Mouse (Mus musculus) heart, postnatal 0 days (tissue): Measurements from ENCODE around the gene Gbf1.

ENCODE experiments used
- CTCF ChIP-seq: IDR thresholded peaks from 2 replicates; pipeline ENCODE4 v1.5.1; 2016; ENCODE audit warnings: antibody characterized with exemption, control low read depth, low read depth
- EP300 ChIP-seq: IDR thresholded peaks from 2 replicates; pipeline ENCODE4 v1.6.1; 2016; ENCODE audit warnings: antibody characterized with exemption, low read depth

DNA sequence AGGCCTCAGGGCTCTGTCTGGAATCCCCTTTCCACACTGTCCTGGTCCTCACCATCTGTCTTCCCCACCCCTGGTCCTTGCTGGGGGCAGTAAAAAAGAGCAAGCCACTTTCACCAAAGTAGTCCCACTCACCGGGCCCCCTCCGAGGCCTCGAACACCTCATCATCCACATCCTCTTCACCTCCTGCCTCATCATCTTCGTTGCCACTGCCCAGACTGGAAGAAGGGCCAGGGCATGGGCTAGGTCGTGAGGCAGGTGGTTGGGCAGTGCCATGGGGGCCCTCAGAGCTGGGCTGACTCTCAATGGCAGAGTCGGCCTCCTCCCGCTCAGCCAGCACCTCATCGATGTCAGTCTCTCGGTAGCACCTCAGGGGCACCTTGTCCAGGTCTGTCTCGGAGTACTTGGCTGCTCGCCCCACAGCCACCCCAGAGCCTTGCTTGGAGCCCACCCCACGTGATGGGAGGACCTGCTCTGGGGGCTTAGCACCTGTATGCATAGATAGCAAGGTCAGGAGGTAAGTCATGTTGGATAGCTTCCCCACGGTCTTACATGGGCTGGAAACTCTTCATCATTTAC, 170.8 kb downstream of the Gbf1 start:
- no peak for TF ChIP-seq CTCF
- no peak for TF ChIP-seq EP300
